ENCODE assay signal across 8 mouse cellular contexts in genomic region chr8:22184884-22185283, GRCm38 (mm10). TPM values are rescaled to one million over a fixed set of nuclear protein-coding genes. Genes with fewer than 3 reads are reported as not detected.
DNase-seq lines count a peak whose midpoint lies in the region; ATAC-seq and TF ChIP-seq lines count a peak whose summit lies in the region.

No protein-coding gene starts in this region.

- WGBS in lung, embryonic 14.5 days: under 1% methylated on average over 3 of the region's 3 CpGs
- WGBS in lung, adult 2 months: 3% methylated on average over 3 of the region's 3 CpGs
- WGBS in heart, postnatal 0 days: 1% methylated on average over 3 of the region's 3 CpGs
- 2% methylated on average over 3 of the region's 3 CpGs for WGBS in stomach, embryonic 16.5 days

- peak; percentile 77 for DNase-seq in lung, embryonic 14.5 days
- DNase-seq in lung, adult 2 months: no peak
- no peak for DNase-seq in heart, postnatal 0 days (ENCODE audit: low spot score)
- DNase-seq in layer of hippocampus, postnatal 36 days: no peak
- no peak for DNase-seq in urinary bladder, postnatal 25 days (ENCODE audit: low spot score)

- no peaks in the 10 kb centered on the region for H3K27me3 ChIP-seq in lung, embryonic 14.5 days (ENCODE audit: insufficient read depth, low read length)
- no peaks in the 10 kb centered on the region for H3K27me3 ChIP-seq in heart, postnatal 0 days (ENCODE audit: control insufficient read depth, insufficient read depth, low read length)
- H3K27me3 ChIP-seq in stomach, embryonic 16.5 days (ENCODE audit: control insufficient read depth, insufficient read depth, low read length): no peaks in the 10 kb centered on the region

- peak; percentile 52 for ATAC-seq in lung, embryonic 14.5 days (ENCODE audit: insufficient read depth)
- ATAC-seq in heart, postnatal 0 days (ENCODE audit: insufficient read depth, low read depth): peak; percentile 37; the same call in 1 of the 2 replicates
- ATAC-seq in megakaryocyte, adult 5-6 weeks (ENCODE audit: poor library complexity, severe bottlenecking): peak; percentile 50
- peak; percentile 22; the same call in 1 of the 2 replicates for ATAC-seq in stomach, embryonic 16.5 days (ENCODE audit: insufficient read depth, low FRiP score)

- H3K4me3 ChIP-seq in lung, embryonic 14.5 days (ENCODE audit: low read depth, low read length): peak overlapping the region; percentile 64
- H3K4me3 ChIP-seq in lung, adult 2 months (replicated peaks; ENCODE audit: extremely low read depth, low read depth, low read length): no peak overlapping the region
- H3K4me3 ChIP-seq in bone marrow macrophage, adult 2 months (ENCODE audit: insufficient read depth, low read length): peak overlapping the region; percentile 99
- peak overlapping the region; percentile 80 for H3K4me3 ChIP-seq in heart, postnatal 0 days (ENCODE audit: low read depth, low read length)
- peak overlapping the region; percentile 91 for H3K4me3 ChIP-seq in stomach, embryonic 16.5 days (replicated peaks; ENCODE audit: low read length)

- peak overlapping the region; percentile 61 for H3K9ac ChIP-seq in lung, embryonic 14.5 days
- peak overlapping the region; percentile 59 for H3K9ac ChIP-seq in heart, postnatal 0 days (replicated peaks; ENCODE audit: low read depth, low read length)
- peak overlapping the region; percentile 89 for H3K9ac ChIP-seq in stomach, embryonic 16.5 days (ENCODE audit: low read length)

- no peak for TF ChIP-seq EP300 in heart, postnatal 0 days (IDR thresholded peaks at IDR 0.05; ENCODE audit: low read depth)

- peak overlapping the region; percentile 62 for H3K4me2 ChIP-seq in lung, embryonic 14.5 days
- H3K4me2 ChIP-seq in heart, postnatal 0 days (ENCODE audit: low read depth, low read length): peak overlapping the region; percentile 67
- H3K4me2 ChIP-seq in stomach, embryonic 16.5 days (ENCODE audit: low read depth, low read length): peak overlapping the region; percentile 75

- peak overlapping the region; percentile 86; the same call in 1 of the 2 replicates for H3K27ac ChIP-seq in lung, embryonic 14.5 days (ENCODE audit: low read depth)
- H3K27ac ChIP-seq in bone marrow macrophage, adult 2 months (ENCODE audit: insufficient read depth, low read depth, low read length): no peak overlapping the region
- H3K27ac ChIP-seq in heart, postnatal 0 days (ENCODE audit: low read depth): peak overlapping the region; percentile 76; the same call in 1 of the 2 replicates
- peak overlapping the region; percentile 92 for H3K27ac ChIP-seq in stomach, embryonic 16.5 days (ENCODE audit: low read length)

- H3K4me1 ChIP-seq in lung, embryonic 14.5 days (ENCODE audit: insufficient read depth): peaks cover 9% of the 10 kb centered on the region
- peaks cover 2% of the 10 kb centered on the region; the same call in 1 of the 2 replicates for H3K4me1 ChIP-seq in lung, adult 2 months (ENCODE audit: control insufficient read depth, insufficient read depth, low read length)
- H3K4me1 ChIP-seq in bone marrow macrophage, adult 2 months (ENCODE audit: control insufficient read depth, insufficient read depth, low read length): 0 out of 2 replicates have a peak, but pooled peaks cover 4% of the 10 kb centered on the region
- H3K4me1 ChIP-seq in heart, postnatal 0 days (ENCODE audit: control insufficient read depth, insufficient read depth): peaks cover 5% of the 10 kb centered on the region; the same call in 1 of the 2 replicates
- peaks cover 11% of the 10 kb centered on the region for H3K4me1 ChIP-seq in stomach, embryonic 16.5 days (ENCODE audit: control insufficient read depth, insufficient read depth, low read length)

- no peak for TF ChIP-seq CTCF in lung, embryonic 14.5 days (IDR thresholded peaks at IDR 0.05; ENCODE audit: low read depth)
- no peak for TF ChIP-seq CTCF in lung, adult 2 months (IDR thresholded peaks at IDR 0.05; ENCODE audit: insufficient read depth, low read length)
- no peak for TF ChIP-seq CTCF in bone marrow macrophage, adult 2 months (IDR thresholded peaks at IDR 0.05; ENCODE audit: low read depth, low read length)
- TF ChIP-seq CTCF in heart, postnatal 0 days (IDR thresholded peaks at IDR 0.05; ENCODE audit: low read depth): no peak

- no peaks in the 10 kb centered on the region for H3K9me3 ChIP-seq in lung, embryonic 14.5 days (ENCODE audit: low read depth, low read length)
- H3K9me3 ChIP-seq in heart, postnatal 0 days (replicated peaks; ENCODE audit: control insufficient read depth, low read length): no peaks in the 10 kb centered on the region
- no peaks in the 10 kb centered on the region for H3K9me3 ChIP-seq in stomach, embryonic 16.5 days (replicated peaks; ENCODE audit: control insufficient read depth, low read length)

- no peak for TF ChIP-seq POLR2A in lung, adult 2 months (IDR thresholded peaks at IDR 0.05; ENCODE audit: borderline replicate concordance, extremely low read depth, low read depth, low read length)
- no peak for TF ChIP-seq POLR2A in bone marrow macrophage, adult 2 months (IDR thresholded peaks at IDR 0.05; ENCODE audit: borderline replicate concordance, low read depth, low read length)

- H3K36me3 ChIP-seq in lung, embryonic 14.5 days (ENCODE audit: insufficient read depth): no peaks in the 10 kb centered on the region
- no peaks in the 10 kb centered on the region for H3K36me3 ChIP-seq in heart, postnatal 0 days (replicated peaks; ENCODE audit: control insufficient read depth, insufficient read depth, low read length)
- no peaks in the 10 kb centered on the region; the same call in 1 of the 2 replicates for H3K36me3 ChIP-seq in stomach, embryonic 16.5 days (ENCODE audit: control insufficient read depth, insufficient read depth, low read length)

RNA-seq across cellular contexts. Expression of gene Ckap2, which starts 0.7 kb away (rescaled TPM):
- 65.5 and 68.2 TPM in 2 replicates for polyA plus RNA-seq in lung, embryonic 14.5 days (2014; fragmentation: Nextera tagmentation; extraction: Ambion mirVana)
- 0.20 and 1.3 TPM in 2 replicates for polyA plus RNA-seq in lung, adult 2 months (2012; rRNA removed)
- 22.0 and 30.3 TPM in 2 replicates for polyA plus RNA-seq in bone marrow macrophage, adult 2 months (2012; ENCODE audit: insufficient read depth, insufficient read length, missing spikeins)
- 24.9 and 30.0 TPM in 2 replicates for total RNA-seq in heart, postnatal 0 days (2014; rRNA removed; ENCODE audit: low replicate concordance)
- polyA plus RNA-seq in heart, postnatal 0 days (2015; fragmentation: Nextera tagmentation; extraction: Ambion mirVana): 14.3 and 15.0 TPM in 2 replicates
- 66.7 and 76.1 TPM in 2 replicates for total RNA-seq in megakaryocyte, adult 5-6 weeks (2015)
- 46.4 and 54.6 TPM in 2 replicates for total RNA-seq in megakaryocyte, adult 5-6 weeks (2017)
- 42.7 and 43.8 TPM in 2 replicates for polyA plus RNA-seq in stomach, embryonic 16.5 days (2015; fragmentation: Nextera tagmentation; extraction: Ambion mirVana)
- total RNA-seq in layer of hippocampus, postnatal 36 days (2021): 1 to 10 TPM in 1 of 2 experiments, under 1 TPM in 1; 0.71 to 1.7 TPM

RNA-seq across cellular contexts. Expression of gene Vps36, which starts 7.7 kb away (rescaled TPM):
- 52.1 and 55.6 TPM in 2 replicates for polyA plus RNA-seq in lung, embryonic 14.5 days (2014; fragmentation: Nextera tagmentation; extraction: Ambion mirVana)
- 10.1 and 14.6 TPM in 2 replicates for polyA plus RNA-seq in lung, adult 2 months (2012; rRNA removed)
- polyA plus RNA-seq in bone marrow macrophage, adult 2 months (2012; ENCODE audit: insufficient read depth, insufficient read length, missing spikeins): 27.4 and 34.3 TPM in 2 replicates
- 14.0 and 18.1 TPM in 2 replicates for total RNA-seq in heart, postnatal 0 days (2014; rRNA removed; ENCODE audit: low replicate concordance)
- polyA plus RNA-seq in heart, postnatal 0 days (2015; fragmentation: Nextera tagmentation; extraction: Ambion mirVana): 19.5 and 20.9 TPM in 2 replicates
- 47.5 and 49.8 TPM in 2 replicates for total RNA-seq in megakaryocyte, adult 5-6 weeks (2015)
- 43.9 and 47.3 TPM in 2 replicates for total RNA-seq in megakaryocyte, adult 5-6 weeks (2017)
- polyA plus RNA-seq in stomach, embryonic 16.5 days (2015; fragmentation: Nextera tagmentation; extraction: Ambion mirVana): 41.8 and 42.8 TPM in 2 replicates
- total RNA-seq in layer of hippocampus, postnatal 36 days (2021): 10 to 100 TPM; 26.5 to 30.9 TPM

RNA-seq across cellular contexts. Expression of gene Nek3, which starts 18.6 kb away (rescaled TPM):
- 5.9 and 6.3 TPM in 2 replicates for polyA plus RNA-seq in lung, embryonic 14.5 days (2014; fragmentation: Nextera tagmentation; extraction: Ambion mirVana)
- 0.88 and 1.5 TPM in 2 replicates for polyA plus RNA-seq in lung, adult 2 months (2012; rRNA removed)
- polyA plus RNA-seq in bone marrow macrophage, adult 2 months (2012; ENCODE audit: insufficient read depth, insufficient read length, missing spikeins): 2.6 and 2.9 TPM in 2 replicates
- total RNA-seq in heart, postnatal 0 days (2014; rRNA removed; ENCODE audit: low replicate concordance): 1.2 and 3.8 TPM in 2 replicates
- 2.7 and 3.4 TPM in 2 replicates for polyA plus RNA-seq in heart, postnatal 0 days (2015; fragmentation: Nextera tagmentation; extraction: Ambion mirVana)
- 1.2 and 2.3 TPM in 2 replicates for total RNA-seq in megakaryocyte, adult 5-6 weeks (2015)
- 2.1 and 2.2 TPM in 2 replicates for total RNA-seq in megakaryocyte, adult 5-6 weeks (2017)
- polyA plus RNA-seq in stomach, embryonic 16.5 days (2015; fragmentation: Nextera tagmentation; extraction: Ambion mirVana): 3.6 and 5.2 TPM in 2 replicates
- 1 to 10 TPM; 2.3 to 3.2 TPM for total RNA-seq in layer of hippocampus, postnatal 36 days (2021)

RNA-seq across cellular contexts. Expression of gene Thsd1, which starts 42.2 kb away (rescaled TPM):
- polyA plus RNA-seq in lung, embryonic 14.5 days (2014; fragmentation: Nextera tagmentation; extraction: Ambion mirVana): 32.5 and 33.6 TPM in 2 replicates
- 23.1 and 25.5 TPM in 2 replicates for polyA plus RNA-seq in lung, adult 2 months (2012; rRNA removed)
- polyA plus RNA-seq in bone marrow macrophage, adult 2 months (2012; ENCODE audit: insufficient read depth, insufficient read length, missing spikeins): 2.5 and 3.3 TPM in 2 replicates
- 7.1 and 8.0 TPM in 2 replicates for total RNA-seq in heart, postnatal 0 days (2014; rRNA removed; ENCODE audit: low replicate concordance)
- 9.4 and 10.1 TPM in 2 replicates for polyA plus RNA-seq in heart, postnatal 0 days (2015; fragmentation: Nextera tagmentation; extraction: Ambion mirVana)
- total RNA-seq in megakaryocyte, adult 5-6 weeks (2015): 0.56 and 1.5 TPM in 2 replicates
- 0.51 and 0.73 TPM in 2 replicates for total RNA-seq in megakaryocyte, adult 5-6 weeks (2017)
- 11.6 and 13.7 TPM in 2 replicates for polyA plus RNA-seq in stomach, embryonic 16.5 days (2015; fragmentation: Nextera tagmentation; extraction: Ambion mirVana)
- 1 to 10 TPM; 3.3 to 3.4 TPM for total RNA-seq in layer of hippocampus, postnatal 36 days (2021)
